Mouse (Mus musculus) G1E (cell line): Measurements from ENCODE around the gene Cyp1b1.

ENCODE experiments used
- CTCF ChIP-seq: IDR thresholded peaks from 2 replicates; pipeline ENCODE4 v1.5.1; 2012; ENCODE audit warnings: low read depth, low read length, inconsistent platforms, mixed read lengths
- GATA1 ChIP-seq: IDR thresholded peaks from 2 replicates; pipeline ENCODE4 v1.6.1; 2012; ENCODE audit warnings: borderline replicate concordance, low read length, inconsistent platforms, mixed read lengths

DNA sequence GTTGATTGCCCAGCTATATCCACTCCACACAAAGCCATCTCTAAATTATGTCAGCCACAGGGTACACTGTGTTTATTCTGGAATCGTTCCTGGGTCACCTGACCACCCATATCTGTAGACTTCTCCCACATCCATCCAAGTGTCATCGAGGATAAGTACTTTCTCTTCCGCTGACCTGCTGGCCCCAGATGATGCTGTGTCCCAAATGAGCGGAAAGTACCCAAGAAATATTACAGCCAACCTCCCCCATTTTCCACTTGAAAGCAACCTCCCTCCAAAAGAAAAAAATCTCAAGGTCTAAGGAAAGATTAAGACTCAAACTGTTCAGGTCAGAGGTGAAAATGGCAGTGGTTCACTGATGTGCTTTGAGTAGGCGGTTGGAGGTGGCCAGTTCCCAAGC is 27.8 kb upstream of the Cyp1b1 start:
- TF ChIP-seq CTCF (no peak), GATA1 (no peak)
